Mouse (Mus musculus): ENCODE data around the gene Rps6ka5. TPM values are rescaled to one million over a fixed set of nuclear protein-coding genes. Genes with fewer than 3 reads are reported as not detected.
A peak's percentile ranks its signal among the peaks of the same experiment; 100 is the strongest.

The Rps6ka5 gene
- polyA plus RNA-seq, 1 experiment from 2014 or later: 13.7 TPM

DNA sequence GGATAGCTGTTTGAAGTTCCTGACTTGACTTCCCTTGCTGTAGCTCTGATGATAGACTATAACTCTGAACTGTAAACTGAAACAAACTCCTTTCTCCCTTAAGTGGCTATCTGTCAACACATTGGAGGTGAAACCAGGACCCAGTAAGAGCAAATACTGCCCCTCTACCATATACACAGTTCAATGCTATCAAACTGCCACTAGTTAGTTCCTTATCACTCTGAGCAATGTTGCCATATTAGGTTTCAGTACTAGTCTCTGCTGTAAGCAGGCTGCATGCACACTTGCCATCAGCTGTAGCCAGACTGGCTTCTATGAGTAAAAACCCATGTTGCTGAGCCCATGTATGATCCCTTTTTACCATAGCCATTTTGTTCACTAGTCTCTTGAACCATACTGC, 38.6 kb downstream of the Rps6ka5 start:
- Histone ChIP-seq H3K4me1 (peaks cover 11% of the 10 kb centered on the region), H3K9ac (replicated peaks) (no peak overlapping the region), H3K4me2 (replicated peaks) (no peak overlapping the region), H3K36me3 (no peaks in the 10 kb centered on the region), H3K27me3 (no peaks in the 10 kb centered on the region), H3K9me3 (no peaks in the 10 kb centered on the region), H3K4me3 (no peak overlapping the region), H3K27ac (replicated peaks) (no peak overlapping the region)
- ATAC-seq (replicated peaks): no peak

DNA sequence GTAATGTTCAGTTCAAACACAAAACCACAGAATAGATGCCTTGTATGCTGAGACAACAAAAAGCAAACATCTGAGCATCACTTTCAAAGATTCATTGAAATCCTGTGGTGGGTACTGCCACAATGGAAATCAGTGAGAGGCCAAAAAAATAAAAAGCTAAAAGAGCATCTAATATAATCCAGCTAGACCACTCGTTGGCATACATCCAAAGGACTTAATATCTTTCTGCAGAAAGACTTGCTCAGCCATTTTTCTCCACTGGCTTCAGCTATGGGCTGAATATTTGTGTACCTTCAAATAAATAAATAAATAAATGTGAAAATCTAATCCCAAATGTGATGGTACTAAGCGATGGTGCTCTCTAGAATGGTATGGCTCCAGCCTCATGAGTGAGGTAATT, 39.8 kb downstream of the Rps6ka5 start:
- 68% methylated on average over 2 of the region's 2 CpGs for WGBS
- Histone ChIP-seq H3K4me3 (no peak overlapping the region), H3K9me3 (no peaks in the 10 kb centered on the region), H3K27me3 (no peaks in the 10 kb centered on the region), H3K4me1 (peaks cover 5% of the 10 kb centered on the region), H3K4me2 (replicated peaks) (no peak overlapping the region), H3K9ac (replicated peaks) (no peak overlapping the region), H3K36me3 (no peaks in the 10 kb centered on the region), H3K27ac (replicated peaks) (no peak overlapping the region; the same call in 1 of the 2 replicates)
- ATAC-seq (replicated peaks): no peak

DNA sequence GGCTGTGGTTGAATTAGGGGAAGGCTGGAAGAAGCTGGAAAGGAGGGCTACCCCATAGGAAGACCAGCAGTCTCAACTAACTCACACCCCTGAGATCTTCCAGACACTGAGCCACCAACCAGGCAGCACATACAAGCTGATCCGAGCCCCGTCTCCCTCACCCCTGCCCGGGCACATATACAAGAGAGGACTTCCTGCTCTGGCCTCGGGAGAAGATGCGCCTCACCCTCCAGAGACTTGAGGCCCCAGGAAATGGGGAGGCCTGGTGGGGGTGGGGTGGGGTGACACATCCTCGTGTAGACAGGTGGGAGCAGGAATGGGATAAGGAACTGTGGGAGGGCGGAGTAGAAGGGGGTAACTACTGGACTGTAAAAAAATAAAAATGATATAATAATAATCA, 45.0 kb downstream of the Rps6ka5 start:
- WGBS: 88% methylated on average over 7 of the region's 7 CpGs
- no peak overlapping the region for H3K4me2 ChIP-seq (replicated peaks)

DNA sequence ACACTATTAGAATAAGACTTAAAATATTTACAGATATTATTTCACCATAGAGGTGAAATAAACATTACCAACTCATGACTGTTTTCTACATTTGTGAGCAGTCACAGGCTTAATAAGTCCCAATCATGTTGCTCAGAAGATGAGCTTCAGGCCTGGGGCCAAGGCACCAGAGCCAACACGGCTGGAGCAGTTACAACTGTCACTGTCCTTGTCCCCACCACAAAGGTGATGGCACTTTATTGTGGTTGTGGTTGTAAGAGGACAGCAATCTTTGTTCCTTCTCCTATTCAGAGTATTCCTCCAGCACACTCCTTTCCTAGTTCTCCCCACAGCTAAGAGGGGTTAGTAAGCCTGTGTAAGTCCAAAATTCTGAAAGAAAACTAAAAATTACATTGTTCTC, 45.5 kb downstream of the Rps6ka5 start:
- Histone ChIP-seq H3K27me3 (no peaks in the 10 kb centered on the region), H3K9me3 (no peaks in the 10 kb centered on the region), H3K27ac (replicated peaks) (no peak overlapping the region), H3K4me2 (replicated peaks) (no peak overlapping the region), H3K4me1 (peaks cover under 1% of the 10 kb centered on the region; the same call in 1 of the 2 replicates), H3K36me3 (0 out of 2 replicates have a peak, but pooled peaks cover 5% of the 10 kb centered on the region), H3K9ac (replicated peaks) (no peak overlapping the region), H3K4me3 (no peak overlapping the region)
- 82% methylated on average over 1 of the region's 1 CpGs for WGBS
- ATAC-seq (replicated peaks): no peak

More for the DNA sequence above, 45.0 kb downstream of the Rps6ka5 start:
- H3K36me3 ChIP-seq: 0 out of 2 replicates have a peak, but pooled peaks cover 5% of the 10 kb centered on the region
- H3K27me3 ChIP-seq: no peaks in the 10 kb centered on the region
- no peak overlapping the region for H3K4me3 ChIP-seq
- H3K27ac ChIP-seq (replicated peaks): no peak overlapping the region
- H3K9me3 ChIP-seq: no peaks in the 10 kb centered on the region
- H3K4me1 ChIP-seq: peaks cover 3% of the 10 kb centered on the region; the same call in 1 of the 2 replicates
- no peak overlapping the region for H3K9ac ChIP-seq (replicated peaks)
- no peak for ATAC-seq (replicated peaks)

DNA sequence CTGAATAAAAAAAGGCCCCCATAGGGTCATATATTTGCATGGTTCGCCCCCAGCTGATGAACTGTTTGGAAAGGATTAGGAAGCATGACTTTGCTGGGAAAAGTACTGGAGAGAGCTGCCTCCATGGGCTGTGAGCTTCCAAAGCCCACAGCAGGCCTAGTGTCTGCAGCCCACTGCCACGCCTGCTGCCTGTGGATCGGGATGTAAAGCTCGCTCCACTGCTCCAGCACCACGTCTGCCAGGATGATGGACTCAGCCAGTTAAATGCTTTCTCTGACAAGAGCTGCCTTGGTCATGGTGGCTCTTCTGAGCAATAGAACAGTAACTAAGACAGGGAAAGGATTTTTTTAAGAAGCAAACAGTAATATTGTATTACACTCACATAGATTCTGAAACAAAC, 46.1 kb downstream of the Rps6ka5 start:
- H3K27ac ChIP-seq (replicated peaks): no peak overlapping the region
- 69% methylated on average over 5 of the region's 5 CpGs for WGBS
- no peak overlapping the region for H3K9ac ChIP-seq (replicated peaks)
- H3K27me3 ChIP-seq: no peaks in the 10 kb centered on the region
- 0 out of 2 replicates have a peak, but pooled peaks cover 5% of the 10 kb centered on the region for H3K36me3 ChIP-seq
- H3K4me2 ChIP-seq (replicated peaks): no peak overlapping the region
- ATAC-seq (replicated peaks): no peak
- no peaks in the 10 kb centered on the region for H3K4me1 ChIP-seq
- no peaks in the 10 kb centered on the region for H3K9me3 ChIP-seq
- H3K4me3 ChIP-seq: no peak overlapping the region

DNA sequence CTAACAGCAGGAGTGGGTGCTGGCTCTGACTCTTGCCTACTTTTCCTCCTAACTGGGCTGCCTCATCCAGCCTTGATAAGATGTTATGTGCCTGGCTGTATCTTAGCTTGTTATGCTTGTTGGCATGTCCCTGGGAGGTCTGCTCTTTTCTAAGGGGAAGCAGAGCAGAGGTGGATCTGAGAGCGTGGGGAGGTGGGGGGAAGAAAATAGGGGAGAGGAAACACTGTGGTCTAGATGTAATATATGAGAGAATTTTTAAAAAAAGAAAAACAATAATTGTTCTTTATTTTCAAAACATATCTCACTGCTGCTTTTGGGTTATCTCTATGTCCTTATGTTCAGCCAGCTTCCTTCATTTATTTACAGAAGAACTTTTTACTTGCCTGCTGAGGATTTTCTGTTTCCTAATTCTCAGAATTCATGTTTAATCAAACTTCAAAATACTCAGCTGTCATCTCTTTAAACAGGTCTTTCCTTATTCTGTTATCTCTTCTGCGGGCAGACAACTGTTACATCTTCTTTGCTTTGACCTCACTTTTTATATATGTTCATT, 56.1 kb downstream of the Rps6ka5 start:
- Histone ChIP-seq H3K36me3 (no peaks in the 10 kb centered on the region), H3K4me1 (0 out of 2 replicates have a peak, but pooled peaks cover 4% of the 10 kb centered on the region), H3K4me2 (replicated peaks) (no peak overlapping the region), H3K9me3 (no peaks in the 10 kb centered on the region), H3K27me3 (no peaks in the 10 kb centered on the region), H3K9ac (replicated peaks) (no peak overlapping the region), H3K4me3 (no peak overlapping the region), H3K27ac (replicated peaks) (no peak overlapping the region)
- 93% methylated on average over 2 of the region's 2 CpGs for WGBS
- ATAC-seq (replicated peaks): no peak

DNA sequence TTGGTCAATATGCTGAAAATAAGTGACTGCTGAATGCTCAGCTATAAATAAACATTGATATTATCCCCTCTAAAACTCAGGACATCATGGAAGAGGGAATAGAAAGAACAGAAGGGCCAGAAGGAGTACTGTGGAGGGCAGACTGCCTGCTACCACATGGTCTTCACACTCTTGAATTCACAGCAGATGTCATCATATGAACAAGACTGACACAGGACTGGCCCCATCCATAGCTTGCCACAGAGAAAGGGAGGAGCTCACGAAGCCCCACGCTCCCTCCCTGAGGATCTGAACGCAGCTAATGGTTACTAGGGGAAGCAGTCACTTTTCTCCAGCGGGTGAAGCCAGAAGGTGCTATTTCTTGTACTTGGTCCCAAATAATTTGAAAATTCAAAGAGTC, 61.5 kb downstream of the Rps6ka5 start:
- peak overlapping the region; percentile 63 for H3K27ac ChIP-seq (replicated peaks)
- no peaks in the 10 kb centered on the region for H3K36me3 ChIP-seq
- no peak overlapping the region for H3K4me3 ChIP-seq
- peaks cover 6% of the 10 kb centered on the region; the same call in 1 of the 2 replicates for H3K4me1 ChIP-seq
- H3K27me3 ChIP-seq: no peaks in the 10 kb centered on the region
- ATAC-seq (replicated peaks): peak; percentile 91
- 51% methylated on average over 4 of the region's 4 CpGs for WGBS
- H3K4me2 ChIP-seq (replicated peaks): no peak overlapping the region
- H3K9ac ChIP-seq (replicated peaks): no peak overlapping the region
- no peaks in the 10 kb centered on the region for H3K9me3 ChIP-seq

DNA sequence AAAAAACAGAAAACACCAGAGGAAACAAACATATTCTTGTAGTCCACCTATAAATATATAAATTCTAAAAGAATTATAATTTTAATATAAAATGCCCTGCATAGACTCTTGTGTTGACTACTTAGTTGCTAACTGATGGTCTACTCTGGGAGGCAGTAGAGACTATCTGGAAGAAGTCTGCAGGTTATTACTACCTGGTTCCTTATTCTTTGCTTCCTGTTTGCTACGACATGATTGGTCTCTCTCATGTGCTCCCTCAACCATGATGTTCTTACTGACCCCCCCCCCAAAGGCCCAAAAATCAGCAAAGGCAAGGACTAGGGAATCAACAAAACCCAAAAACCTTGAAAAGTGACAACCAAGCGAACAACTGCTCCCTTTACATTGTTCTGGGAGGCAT, 66.7 kb downstream of the Rps6ka5 start:
- no peak overlapping the region for H3K4me2 ChIP-seq (replicated peaks)
- no peaks in the 10 kb centered on the region for H3K9me3 ChIP-seq
- H3K36me3 ChIP-seq: no peaks in the 10 kb centered on the region
- no peak overlapping the region for H3K9ac ChIP-seq (replicated peaks)
- no peaks in the 10 kb centered on the region for H3K4me1 ChIP-seq
- no peak overlapping the region for H3K27ac ChIP-seq (replicated peaks)
- WGBS: 90% methylated on average over 2 of the region's 2 CpGs
- no peaks in the 10 kb centered on the region for H3K27me3 ChIP-seq
- no peak for ATAC-seq (replicated peaks)
- no peak overlapping the region for H3K4me3 ChIP-seq

DNA sequence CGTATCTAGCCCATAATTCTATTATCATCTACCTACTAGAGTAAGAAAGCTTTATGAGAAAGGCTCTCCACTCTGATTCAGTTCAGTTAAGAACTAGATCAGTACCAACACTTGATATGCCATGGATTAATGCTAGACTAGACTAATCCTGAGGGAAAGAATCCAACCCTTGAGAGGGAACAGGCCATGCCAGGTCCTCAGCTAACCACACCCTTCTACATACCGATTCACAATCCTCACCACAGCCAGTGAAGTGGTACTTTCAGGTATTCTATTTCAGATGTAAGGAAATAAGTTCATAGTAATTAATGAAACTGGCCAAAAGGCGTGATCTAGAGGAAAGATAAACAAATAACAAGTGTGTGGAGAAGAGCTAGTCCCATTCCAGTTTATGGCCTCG, 70.8 kb downstream of the Rps6ka5 start:
- no peak for ATAC-seq (replicated peaks)
- Histone ChIP-seq H3K9me3 (no peaks in the 10 kb centered on the region), H3K27me3 (no peaks in the 10 kb centered on the region), H3K36me3 (no peaks in the 10 kb centered on the region), H3K4me3 (no peak overlapping the region), H3K27ac (replicated peaks) (no peak overlapping the region), H3K4me2 (replicated peaks) (no peak overlapping the region), H3K9ac (replicated peaks) (no peak overlapping the region), H3K4me1 (no peaks in the 10 kb centered on the region)
- 88% methylated on average over 4 of the region's 4 CpGs for WGBS

DNA sequence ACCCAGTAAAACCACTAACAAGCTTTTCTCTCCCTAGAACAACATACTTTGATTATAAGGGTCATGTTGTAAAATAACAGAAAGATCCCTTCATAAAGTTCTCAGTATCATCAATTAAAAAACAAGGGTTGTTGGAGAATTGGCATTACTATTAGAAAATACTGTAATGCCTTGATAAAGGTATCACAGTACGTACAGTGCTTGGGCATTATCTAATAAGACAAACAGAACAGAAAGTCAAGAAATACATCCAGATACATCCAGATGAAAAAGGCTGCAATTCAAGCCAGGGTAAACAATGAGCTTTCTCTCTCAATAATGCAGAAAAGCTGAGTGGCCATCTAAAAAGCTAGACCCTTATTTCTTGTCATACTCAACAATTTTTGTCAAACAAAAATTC, 84.8 kb downstream of the Rps6ka5 start:
- Histone ChIP-seq H3K27me3 (no peaks in the 10 kb centered on the region), H3K36me3 (no peaks in the 10 kb centered on the region), H3K9ac (replicated peaks) (no peak overlapping the region), H3K4me1 (peaks cover 4% of the 10 kb centered on the region; the same call in 1 of the 2 replicates), H3K4me3 (no peak overlapping the region), H3K27ac (replicated peaks) (no peak overlapping the region), H3K4me2 (replicated peaks) (no peak overlapping the region), H3K9me3 (no peaks in the 10 kb centered on the region)
- ATAC-seq (replicated peaks): no peak
- 92% methylated on average over 1 of the region's 1 CpGs for WGBS

DNA sequence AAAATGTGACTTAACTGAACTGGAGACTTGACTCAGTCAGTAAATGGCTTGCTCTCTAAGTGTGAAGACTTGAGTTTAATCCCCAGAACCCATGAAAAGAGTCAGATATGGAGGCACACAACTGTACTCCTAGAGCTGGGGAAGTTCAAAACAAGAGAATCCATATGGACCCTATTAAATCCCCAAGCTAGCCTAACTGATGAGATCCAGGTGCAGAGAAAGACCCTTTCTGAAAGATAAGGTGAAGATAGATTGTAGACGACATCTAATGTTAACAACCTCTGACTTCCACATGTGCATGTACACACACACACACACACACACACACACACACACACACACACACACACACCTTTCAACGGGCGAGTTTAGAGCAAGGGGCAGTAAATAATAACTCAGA, 86.1 kb downstream of the Rps6ka5 start:
- no peaks in the 10 kb centered on the region for H3K36me3 ChIP-seq
- 0 out of 2 replicates have a peak overlapping the region, but pooled peaks have one; percentile 19 for H3K27ac ChIP-seq (replicated peaks)
- H3K4me2 ChIP-seq (replicated peaks): no peak overlapping the region
- no peaks in the 10 kb centered on the region for H3K27me3 ChIP-seq
- no peak for ATAC-seq (replicated peaks)
- H3K4me3 ChIP-seq: no peak overlapping the region
- peaks cover 6% of the 10 kb centered on the region; the same call in 1 of the 2 replicates for H3K4me1 ChIP-seq
- WGBS: 89% methylated on average over 3 of the region's 3 CpGs
- no peaks in the 10 kb centered on the region for H3K9me3 ChIP-seq
- H3K9ac ChIP-seq (replicated peaks): no peak overlapping the region

DNA sequence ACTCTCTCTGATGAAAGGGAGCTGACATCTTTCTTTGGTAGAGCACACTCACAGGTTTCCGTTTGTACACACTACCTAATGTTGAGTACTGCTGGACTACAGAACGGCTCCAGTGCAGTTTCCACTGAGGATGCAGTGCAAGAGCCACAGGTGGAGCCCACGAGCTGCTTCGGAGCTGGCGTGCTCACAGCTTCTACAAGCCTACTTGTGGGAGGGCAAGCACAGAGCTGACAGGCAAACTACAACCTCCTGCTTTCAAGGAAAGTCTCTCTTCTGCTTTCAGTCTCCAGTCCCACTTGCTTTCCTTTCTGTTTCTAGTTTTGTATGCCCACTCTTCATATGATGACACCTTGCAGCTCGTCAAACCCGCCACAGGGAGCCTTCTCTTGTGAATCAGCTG, 87.1 kb downstream of the Rps6ka5 start:
- peaks cover 6% of the 10 kb centered on the region; the same call in 1 of the 2 replicates for H3K4me1 ChIP-seq
- no peak overlapping the region for H3K4me3 ChIP-seq
- H3K27ac ChIP-seq (replicated peaks): no peak overlapping the region
- WGBS: 50% methylated on average over 7 of the region's 7 CpGs
- no peaks in the 10 kb centered on the region for H3K36me3 ChIP-seq
- H3K27me3 ChIP-seq: no peaks in the 10 kb centered on the region
- no peak overlapping the region for H3K9ac ChIP-seq (replicated peaks)
- no peak for ATAC-seq (replicated peaks)
- H3K9me3 ChIP-seq: no peaks in the 10 kb centered on the region
- H3K4me2 ChIP-seq (replicated peaks): no peak overlapping the region

DNA sequence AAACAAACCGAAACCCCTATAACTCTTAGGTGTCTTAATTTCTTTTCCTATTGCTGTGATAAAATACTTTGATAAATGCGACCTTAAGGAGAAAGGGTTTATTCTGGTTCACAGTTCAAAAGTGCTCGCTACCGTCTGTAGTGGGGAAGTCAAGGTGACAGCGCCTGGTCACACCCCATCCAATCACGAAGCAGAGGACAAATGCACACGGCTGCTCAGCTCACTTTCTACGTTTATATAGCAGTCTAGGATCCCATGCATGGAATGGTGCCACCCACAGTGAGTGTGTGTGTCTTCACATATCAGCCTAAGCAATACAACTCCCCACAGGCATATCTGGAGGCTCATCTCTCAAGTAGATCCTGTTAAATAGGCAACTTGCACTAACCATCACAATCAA, 88.9 kb downstream of the Rps6ka5 start:
- peaks cover 6% of the 10 kb centered on the region; the same call in 1 of the 2 replicates for H3K4me1 ChIP-seq
- no peak for ATAC-seq (replicated peaks)
- no peak overlapping the region for H3K4me3 ChIP-seq
- no peaks in the 10 kb centered on the region for H3K36me3 ChIP-seq
- 94% methylated on average over 8 of the region's 8 CpGs for WGBS
- H3K27me3 ChIP-seq: no peaks in the 10 kb centered on the region
- no peak overlapping the region for H3K27ac ChIP-seq (replicated peaks)
- H3K9ac ChIP-seq (replicated peaks): no peak overlapping the region
- H3K4me2 ChIP-seq (replicated peaks): no peak overlapping the region
- H3K9me3 ChIP-seq: no peaks in the 10 kb centered on the region

Data from forebrain, embryonic 15.5 days (tissue).